Mouse (Mus musculus) spleen, adult 2 months (tissue): Measurements from ENCODE around the gene Lpin1.

Experiments
- CTCF ChIP-seq: fragments of 200-500 bp; IDR thresholded peaks from 2 replicates; pipeline ENCODE4 v1.5.1; 2011; ENCODE audit warnings: mild to moderate bottlenecking, inconsistent platforms; ENCODE audit not compliant: insufficient read depth, insufficient read length, insufficient replicate concordance; ENCODE audit errors: extremely low read depth
- POLR2A ChIP-seq: fragments of 200-500 bp; IDR thresholded peaks from 2 replicates; pipeline ENCODE4 v1.6.1; 2011; ENCODE audit warnings: low read depth, low read length, inconsistent platforms

DNA sequence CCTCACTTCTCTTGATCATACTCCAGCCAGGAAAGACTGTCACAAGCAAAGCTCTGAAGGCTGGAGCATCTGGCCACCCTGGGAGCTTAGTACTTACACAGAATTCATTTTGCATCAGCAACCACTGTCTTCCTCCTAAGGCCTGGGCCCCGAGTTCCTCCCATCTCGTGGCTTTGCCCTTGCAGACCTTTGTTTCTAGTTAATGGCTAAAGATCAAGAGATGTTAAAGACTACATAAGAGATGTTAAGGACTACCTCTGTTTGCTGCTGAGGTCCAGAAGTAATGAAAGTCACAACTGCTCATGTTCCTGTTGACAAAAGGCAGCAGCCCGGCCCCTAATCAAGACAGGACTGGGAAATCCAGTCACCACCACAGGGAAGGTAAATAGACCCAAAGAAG is 82.8 kb downstream of the Lpin1 start:
- TF ChIP-seq CTCF (no peak), POLR2A (no peak)
